Mouse (Mus musculus) ES-E14 (cell line): ENCODE measurements around the gene Cpne7. TPM values are rescaled to one million over a fixed set of nuclear protein-coding genes. Genes with fewer than 3 reads are reported as not detected.

ENCODE experiments used
- DNase-seq: peaks from one replicate; pipeline ENCODE4 v3.0.0-alpha.2; 2013; ENCODE audit warnings: low read depth, low spot score
- H3K27ac ChIP-seq: 2 replicates; pipeline ENCODE4 v1.5.1; 2012; ENCODE audit warnings: low read depth, mild to moderate bottlenecking, low read length, moderate library complexity, mixed read lengths; ENCODE audit not compliant: poor library complexity, insufficient read depth, severe bottlenecking
- H3K36me3 ChIP-seq: 2 replicates; pipeline ENCODE4 v1.6.1; 2012; ENCODE audit warnings: mild to moderate bottlenecking, low read length, moderate library complexity, mixed read lengths; ENCODE audit not compliant: control insufficient read depth, poor library complexity, insufficient read depth, severe bottlenecking
- H3K4me1 ChIP-seq, 2 experiments: fragments of 150-350 bp in 1 of 2; sonication (generic) in 1 of 2; 2 replicates each; pipeline ENCODE4 v1.6.1; 2012; ENCODE audit warnings: low read length in 2 of 2, mild to moderate bottlenecking in 1 of 2, mixed read lengths in 1 of 2; ENCODE audit not compliant: control insufficient read depth in 2 of 2, insufficient read depth in 2 of 2, poor library complexity in 1 of 2
- H3K4me3 ChIP-seq, 2 experiments: fragments of 150-350 bp in 1 of 2; sonication (generic) in 1 of 2; 2 replicates each; pipeline ENCODE4 v1.5.1; 2012; ENCODE audit warnings: low read length in 2 of 2, low read depth in 1 of 2, mild to moderate bottlenecking in 1 of 2, mixed read lengths in 1 of 2; ENCODE audit not compliant: insufficient read depth in 1 of 2, poor library complexity in 1 of 2, severe bottlenecking in 1 of 2
- H3K9ac ChIP-seq: 2 replicates; pipeline ENCODE4 v1.6.1; 2012; ENCODE audit warnings: low read depth, mild to moderate bottlenecking, low read length, mixed read lengths; ENCODE audit not compliant: poor library complexity, insufficient read depth, severe bottlenecking
- H3K9me3 ChIP-seq: fragments of 150-350 bp; sonication (generic); 2 replicates; pipeline ENCODE4 v1.6.1; 2012; ENCODE audit warnings: low read depth, mild to moderate bottlenecking, low read length; ENCODE audit not compliant: control insufficient read depth, insufficient read depth
- CHD2 ChIP-seq: IDR thresholded peaks from 2 replicates; pipeline ENCODE4 v1.6.1; 2014; ENCODE audit warnings: mild to moderate bottlenecking, low read depth, low read length, inconsistent platforms
- HCFC1 ChIP-seq: IDR thresholded peaks from 2 replicates; pipeline ENCODE4 v1.6.1; 2012; ENCODE audit warnings: low read length, inconsistent platforms, borderline replicate concordance; ENCODE audit not compliant: insufficient read depth
- MAFK ChIP-seq: IDR thresholded peaks from 2 replicates; pipeline ENCODE4 v1.6.1; 2014; ENCODE audit warnings: mild to moderate bottlenecking, low read depth, low read length, inconsistent platforms; ENCODE audit not compliant: insufficient read depth
- ZC3H11A ChIP-seq: IDR thresholded peaks from 2 replicates; pipeline ENCODE4 v1.6.1; 2012; ENCODE audit warnings: low read depth, mild to moderate bottlenecking, inconsistent platforms, low read length, borderline replicate concordance
- ZNF384 ChIP-seq: IDR thresholded peaks from 2 replicates; pipeline ENCODE4 v1.6.1; 2012; ENCODE audit warnings: low read depth, low read length, inconsistent platforms
- in situ Hi-C, 2 experiments: fragments of 600-800 bp; cut with MboI; formaldehyde crosslinking; loops; one replicate each; pipeline ENCODE4 v1.15.1; 2025; ENCODE audit warnings: low sequenced_read_pairs in 2 of 2, inconsistent platforms in 1 of 2; ENCODE audit not compliant: unreplicated experiment in 2 of 2
- total RNA-seq: library from RNA; depleted of rRNA; stranded (reverse); fragments of 300-350 nt; gene quantifications from 2 replicates; pipeline ENCODE4 v1.2.3, GENCODE M21; 2012

Cpne7 gene
- total RNA-seq, 1 experiment, result 1.8 TPM

DNA sequence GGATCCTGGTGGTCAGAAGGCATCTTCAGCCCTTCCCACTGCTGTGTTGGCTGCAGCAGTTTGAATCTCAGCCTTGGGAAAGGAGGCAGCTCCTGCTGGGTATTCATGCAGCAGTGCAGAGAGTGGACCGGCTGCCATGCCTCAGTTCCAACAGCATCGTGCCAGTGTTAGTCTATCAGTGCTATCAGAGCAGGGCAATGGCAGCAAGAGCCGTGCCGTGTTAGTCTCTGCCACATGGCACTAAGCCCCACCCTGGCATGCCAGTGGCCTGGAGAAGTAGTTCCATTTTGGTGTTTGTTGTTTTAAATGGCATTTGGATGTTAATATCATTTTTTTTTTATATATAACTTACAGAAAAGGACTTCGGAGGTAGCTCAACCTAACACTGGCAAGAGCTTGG lies 8.2 kb upstream of the Cpne7 start:
- no peak overlapping the region for H3K27ac ChIP-seq
- no peak for DNase-seq
- no peaks in the 10 kb centered on the region for H3K4me1 ChIP-seq
- H3K9ac ChIP-seq, result no peak overlapping the region
- no peak overlapping the region for H3K4me3 ChIP-seq
- TF ChIP-seq ZC3H11A (no peak), HCFC1 (no peak), MAFK (no peak), ZNF384 (no peak), CHD2 (no peak)
- H3K36me3 ChIP-seq, result peaks cover 14% of the 10 kb centered on the region
- H3K9me3 ChIP-seq, result no peaks in the 10 kb centered on the region
- in situ Hi-C loops, result no loop called here

DNA sequence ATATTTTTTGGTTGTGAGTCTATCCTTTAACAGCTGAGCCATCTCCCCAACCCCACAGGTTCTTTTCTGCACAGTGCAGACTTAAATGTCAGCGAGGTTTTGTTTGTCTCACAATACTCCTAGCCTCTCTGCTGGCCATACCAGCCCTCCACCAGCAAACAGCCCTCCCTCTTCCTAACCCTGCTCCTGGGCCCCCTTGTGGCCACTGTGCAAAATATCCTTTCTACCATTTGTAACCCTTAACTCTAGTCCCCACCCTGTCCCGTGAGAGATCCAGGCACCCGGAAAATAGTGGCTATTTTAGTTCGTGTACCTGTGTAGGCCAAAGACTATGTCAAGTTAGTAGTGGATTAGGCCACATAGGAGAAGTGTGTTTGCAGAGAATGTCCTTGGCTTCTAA lies 6.5 kb upstream of the Cpne7 start:
- Histone ChIP-seq H3K4me1 (no peaks in the 10 kb centered on the region), H3K9me3 (no peaks in the 10 kb centered on the region), H3K36me3 (no peaks in the 10 kb centered on the region), H3K27ac (no peak overlapping the region), H3K9ac (no peak overlapping the region), H3K4me3 (no peak overlapping the region)
- peak; percentile 80 for DNase-seq
- TF ChIP-seq ZC3H11A (peak; percentile 37; the same call in 1 of the 2 replicates), MAFK (0 out of 2 replicates have a peak, but pooled peaks have one; percentile 21), HCFC1 (no peak), ZNF384 (0 out of 2 replicates have a peak, but pooled peaks have one; percentile 8), CHD2 (no peak)
- in situ Hi-C loops, result no loop called here

DNA sequence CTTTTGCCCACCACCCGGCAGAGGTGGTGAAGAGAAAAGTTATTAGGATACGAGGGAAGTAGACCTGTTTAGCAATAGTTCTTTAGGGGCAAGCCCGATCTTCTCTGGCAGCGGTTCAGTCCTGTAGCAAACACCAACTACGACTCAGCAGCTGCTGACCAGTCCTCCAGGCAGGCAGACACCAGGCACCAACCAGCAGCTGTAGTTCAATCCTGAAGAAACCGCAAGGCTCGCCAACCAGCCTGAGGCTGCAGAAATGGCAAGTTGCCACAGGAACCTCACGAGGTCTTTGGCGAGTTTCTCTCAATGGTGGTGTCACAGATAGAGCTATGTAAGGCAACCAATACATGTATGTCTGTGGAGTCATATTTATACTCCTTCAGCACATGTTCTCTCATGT lies 4.3 kb upstream of the Cpne7 start:
- peaks cover 0 to 2% of the 10 kb centered on the region in 2 experiments; a peak in 1 of 4 replicates for H3K4me1 ChIP-seq
- no peaks in the 10 kb centered on the region for H3K9me3 ChIP-seq
- no peak overlapping the region for H3K4me3 ChIP-seq
- H3K36me3 ChIP-seq, result no peaks in the 10 kb centered on the region
- no peak for DNase-seq
- no peak overlapping the region for H3K27ac ChIP-seq
- in situ Hi-C loops, result no loop called here
- H3K9ac ChIP-seq, result no peak overlapping the region
- TF ChIP-seq ZC3H11A (no peak), ZNF384 (no peak), CHD2 (no peak), HCFC1 (no peak), MAFK (no peak)

DNA sequence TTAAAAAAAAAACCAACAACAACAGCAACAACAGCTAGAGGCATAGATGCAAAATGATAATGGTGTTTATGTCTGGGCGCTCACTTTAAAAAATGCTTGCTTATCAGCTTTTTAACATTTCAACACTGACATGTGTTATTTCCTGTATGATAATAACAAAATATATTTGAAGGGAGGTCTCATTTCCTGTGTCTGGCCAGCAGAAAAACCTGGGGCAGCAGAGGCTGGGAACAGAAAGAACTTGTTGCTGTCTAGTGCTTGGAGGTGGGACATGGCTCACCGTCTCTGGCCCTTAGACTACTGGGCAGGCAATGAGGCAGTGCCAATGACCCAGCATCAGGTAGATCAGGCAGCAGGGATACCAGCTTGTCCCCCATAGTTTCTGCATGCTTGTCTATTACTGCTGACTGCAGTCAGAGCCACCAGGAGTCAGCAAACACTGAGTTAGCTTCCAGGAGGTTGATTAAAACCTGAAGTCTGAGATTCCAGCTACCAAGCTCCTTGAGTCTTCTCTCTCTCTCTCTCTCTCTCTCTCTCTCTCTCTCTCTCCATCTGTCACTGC lies 3.2 kb upstream of the Cpne7 start:
- Histone ChIP-seq H3K9ac (no peak overlapping the region), H3K27ac (no peak overlapping the region), H3K4me1 (peaks cover 0 to 3% of the 10 kb centered on the region in 2 experiments; a peak in 1 of 4 replicates), H3K4me3 (no peak overlapping the region), H3K36me3 (no peaks in the 10 kb centered on the region), H3K9me3 (no peaks in the 10 kb centered on the region)
- TF ChIP-seq HCFC1 (no peak), MAFK (no peak), ZC3H11A (no peak), ZNF384 (no peak), CHD2 (no peak)
- DNase-seq, result no peak
- in situ Hi-C loops, result no loop called here
